Mouse (Mus musculus) kidney, adult 2 months (tissue): ENCODE measurements around the gene Bpgm. TPM values are rescaled to one million over a fixed set of nuclear protein-coding genes. Genes with fewer than 3 reads are reported as not detected.

Experiments used
- DNase-seq: peaks from one replicate; pipeline ENCODE4 v3.0.0; 2021
- H3K27ac ChIP-seq: fragments of 200-500 bp; 2 replicates; pipeline ENCODE4 v1.5.1; 2012; ENCODE audit warnings: low read depth, low read length, control low read depth, inconsistent platforms; ENCODE audit not compliant: insufficient read depth
- H3K27me3 ChIP-seq: fragments of 200-500 bp; replicated peaks from 2 replicates; pipeline ENCODE4 v1.6.1; 2012; ENCODE audit warnings: mild to moderate bottlenecking, moderate library complexity, low read length, inconsistent platforms; ENCODE audit not compliant: control insufficient read depth, insufficient read depth
- H3K36me3 ChIP-seq: fragments of 200-500 bp; 2 replicates; pipeline ENCODE4 v1.6.1; 2012; ENCODE audit warnings: mild to moderate bottlenecking, moderate library complexity, low read length, inconsistent platforms; ENCODE audit not compliant: control insufficient read depth, insufficient read depth
- H3K4me1 ChIP-seq: fragments of 200-500 bp; 2 replicates; pipeline ENCODE4 v1.6.1; 2011; ENCODE audit warnings: low read length; ENCODE audit not compliant: control insufficient read depth, insufficient read depth
- H3K4me3 ChIP-seq: fragments of 200-500 bp; 2 replicates; pipeline ENCODE4 v1.5.1; 2011; ENCODE audit warnings: mild to moderate bottlenecking, low read depth, low read length, control low read depth; ENCODE audit not compliant: insufficient read depth
- CTCF ChIP-seq: fragments of 200-500 bp; conservative IDR thresholded peaks from 2 replicates; pipeline ENCODE4 v1.5.1; 2011; ENCODE audit warnings: low read depth, mild to moderate bottlenecking, control low read depth, low read length, moderate library complexity, mixed read lengths; ENCODE audit not compliant: insufficient read depth, insufficient read length
- POLR2A ChIP-seq: fragments of 200-500 bp; IDR thresholded peaks from one replicate; pipeline ENCODE4 v1.6.1; 2011; ENCODE audit warnings: low read depth, low read length, control low read depth
- WGBS: fragments of 180-500 bp; shearing (Covaris S2); methylation state at CpG from one replicate; pipeline ENCODE4 v1.1.7; 2018; 5-methylcytosine and 5-hydroxymethylcytosine counted together
- polyA plus RNA-seq: library from polyadenylated mRNA; depleted of rRNA; stranded (reverse); fragments of >200 nt; gene quantifications from 2 replicates; pipeline ENCODE4 v1.2.3, GENCODE M21; 2012

The Bpgm gene
- polyA plus RNA-seq, 1 experiment = 32.4 TPM

GRCm38 (mm10) chr6:34526389-34526788 is 50.4 kb downstream of the Bpgm start:
- TF ChIP-seq CTCF (no peak), POLR2A (no peak)
- no peak for DNase-seq
- no peaks in the 10 kb centered on the region for H3K4me1 ChIP-seq
- no peaks in the 10 kb centered on the region for H3K36me3 ChIP-seq
- no peak overlapping the region for H3K27ac ChIP-seq
- no peak overlapping the region for H3K4me3 ChIP-seq
- WGBS = 85% methylated on average over 3 of the region's 3 CpGs
- no peaks in the 10 kb centered on the region for H3K27me3 ChIP-seq

GRCm38 (mm10) chr6:34528131-34528530 is 52.1 kb downstream of the Bpgm start:
- H3K4me1 ChIP-seq = no peaks in the 10 kb centered on the region
- TF ChIP-seq CTCF = no peak
- no peak for TF ChIP-seq POLR2A
- H3K4me3 ChIP-seq = no peak overlapping the region
- no peaks in the 10 kb centered on the region for H3K36me3 ChIP-seq
- H3K27me3 ChIP-seq = no peaks in the 10 kb centered on the region
- no peak for DNase-seq
- WGBS = 87% methylated on average over 2 of the region's 2 CpGs
- no peak overlapping the region for H3K27ac ChIP-seq

GRCm38 (mm10) chr6:34529992-34530391 is 54.0 kb downstream of the Bpgm start:
- no peak for DNase-seq
- TF ChIP-seq POLR2A (no peak), CTCF (no peak)
- WGBS = 60% methylated on average over 3 of the region's 3 CpGs
- Histone ChIP-seq H3K27me3 (no peaks in the 10 kb centered on the region), H3K4me1 (no peaks in the 10 kb centered on the region), H3K4me3 (no peak overlapping the region), H3K36me3 (no peaks in the 10 kb centered on the region), H3K27ac (no peak overlapping the region)

- no peaks in the 10 kb centered on the region for H3K27me3 ChIP-seq
- WGBS = 87% methylated on average over 1 of the region's 1 CpGs
- no peak for DNase-seq
- no peaks in the 10 kb centered on the region for H3K4me1 ChIP-seq
- no peak overlapping the region for H3K4me3 ChIP-seq
- no peaks in the 10 kb centered on the region for H3K36me3 ChIP-seq
- TF ChIP-seq CTCF = no peak
- no peak for TF ChIP-seq POLR2A
- H3K27ac ChIP-seq = no peak overlapping the region
These were observed 57.0 kb downstream of the Bpgm start for GRCm38 (mm10) chr6:34533055-34533454.

- Histone ChIP-seq H3K4me3 (no peak overlapping the region), H3K36me3 (no peaks in the 10 kb centered on the region), H3K4me1 (no peaks in the 10 kb centered on the region), H3K27me3 (no peaks in the 10 kb centered on the region), H3K27ac (no peak overlapping the region)
- TF ChIP-seq CTCF = no peak
- no peak for TF ChIP-seq POLR2A
- WGBS = 74% methylated on average over 5 of the region's 5 CpGs
- no peak for DNase-seq
These were observed 57.9 kb downstream of the Bpgm start for GRCm38 (mm10) chr6:34533896-34534295.

- Histone ChIP-seq H3K4me1 (no peaks in the 10 kb centered on the region), H3K4me3 (no peak overlapping the region), H3K36me3 (no peaks in the 10 kb centered on the region), H3K27ac (no peak overlapping the region), H3K27me3 (no peaks in the 10 kb centered on the region)
- DNase-seq = peak; percentile 33
- TF ChIP-seq CTCF (no peak), POLR2A (no peak)
- 45% methylated on average over 4 of the region's 4 CpGs for WGBS
These were observed 66.9 kb downstream of the Bpgm start for GRCm38 (mm10) chr6:34542866-34543265.

- no peaks in the 10 kb centered on the region for H3K27me3 ChIP-seq
- H3K36me3 ChIP-seq = no peaks in the 10 kb centered on the region
- 50% methylated on average over 21 of the region's 21 CpGs for WGBS
- H3K4me3 ChIP-seq = no peak overlapping the region
- H3K27ac ChIP-seq = 0 out of 2 replicates have a peak overlapping the region, but pooled peaks have one; percentile 20
- TF ChIP-seq CTCF (no peak), POLR2A (no peak)
- peak; percentile 43 for DNase-seq
- H3K4me1 ChIP-seq = no peaks in the 10 kb centered on the region
These were observed 67.5 kb downstream of the Bpgm start for GRCm38 (mm10) chr6:34543303-34544206.
